Mouse (Mus musculus): Measurements from ENCODE around the gene Pla2g15.

- TF ChIP-seq CTCF (IDR thresholded peaks at IDR 0.05; ENCODE audit: low read depth) (no peak), EP300 (IDR thresholded peaks at IDR 0.05; ENCODE audit: low read depth) (no peak)
Measured at GRCm38 (mm10) chr8:106152876-106153275, 2.7 kb downstream of the Pla2g15 start.
